Mouse (Mus musculus) forebrain, embryonic 12.5 days (tissue): ENCODE measurements around the gene Dtx4. TPM values are rescaled to one million over a fixed set of nuclear protein-coding genes. Genes with fewer than 3 reads are reported as not detected.

Source experiments
- ATAC-seq: fragments of 200-750 bp; cut with Nextera tagmentation; 2 replicates; pipeline ENCODE4 v1.8.0; 2017; ENCODE audit warnings: moderate TSS enrichment; ENCODE audit not compliant: low FRiP score
- H3K27ac ChIP-seq: fragments of 300-500 bp; sonication (generic); 2 replicates; pipeline ENCODE4 v1.5.1; 2016; ENCODE audit warnings: mild to moderate bottlenecking
- H3K27me3 ChIP-seq: fragments of 300-500 bp; sonication (generic); 2 replicates; pipeline ENCODE4 v1.6.1; 2016; ENCODE audit warnings: mild to moderate bottlenecking
- H3K36me3 ChIP-seq: fragments of 300-500 bp; sonication (generic); replicated peaks from 2 replicates; pipeline ENCODE4 v1.6.1; 2016; ENCODE audit warnings: mild to moderate bottlenecking
- H3K4me1 ChIP-seq: fragments of 300-500 bp; sonication (generic); 2 replicates; pipeline ENCODE4 v1.6.1; 2016
- H3K4me2 ChIP-seq: fragments of 300-500 bp; sonication (generic); 2 replicates; pipeline ENCODE4 v1.6.1; 2016; ENCODE audit warnings: mild to moderate bottlenecking, moderate library complexity
- H3K4me3 ChIP-seq: fragments of 300-500 bp; sonication (generic); replicated peaks from 2 replicates; pipeline ENCODE4 v1.5.1; 2016; ENCODE audit warnings: mild to moderate bottlenecking
- H3K9ac ChIP-seq: fragments of 300-500 bp; sonication (generic); 2 replicates; pipeline ENCODE4 v1.6.1; 2016; ENCODE audit warnings: mild to moderate bottlenecking
- H3K9me3 ChIP-seq: fragments of 300-500 bp; sonication (generic); 2 replicates; pipeline ENCODE4 v1.6.1; 2016
- WGBS: fragments of 180-500 bp; shearing (Covaris S2); methylation state at CpG from one replicate; pipeline ENCODE4 v1.1.7; 2016; 5-methylcytosine and 5-hydroxymethylcytosine counted together
- polyA plus RNA-seq: library from polyadenylated mRNA; unstranded; fragments of >200 nt; fragmentation: Nextera tagmentation; extraction: Ambion mirVana; gene quantifications from 2 replicates; pipeline ENCODE4 v1.2.1, GENCODE M21; 2016

The Dtx4 gene
- polyA plus RNA-seq, 1 experiment from 2014 or later, result 34.2 TPM

DNA sequence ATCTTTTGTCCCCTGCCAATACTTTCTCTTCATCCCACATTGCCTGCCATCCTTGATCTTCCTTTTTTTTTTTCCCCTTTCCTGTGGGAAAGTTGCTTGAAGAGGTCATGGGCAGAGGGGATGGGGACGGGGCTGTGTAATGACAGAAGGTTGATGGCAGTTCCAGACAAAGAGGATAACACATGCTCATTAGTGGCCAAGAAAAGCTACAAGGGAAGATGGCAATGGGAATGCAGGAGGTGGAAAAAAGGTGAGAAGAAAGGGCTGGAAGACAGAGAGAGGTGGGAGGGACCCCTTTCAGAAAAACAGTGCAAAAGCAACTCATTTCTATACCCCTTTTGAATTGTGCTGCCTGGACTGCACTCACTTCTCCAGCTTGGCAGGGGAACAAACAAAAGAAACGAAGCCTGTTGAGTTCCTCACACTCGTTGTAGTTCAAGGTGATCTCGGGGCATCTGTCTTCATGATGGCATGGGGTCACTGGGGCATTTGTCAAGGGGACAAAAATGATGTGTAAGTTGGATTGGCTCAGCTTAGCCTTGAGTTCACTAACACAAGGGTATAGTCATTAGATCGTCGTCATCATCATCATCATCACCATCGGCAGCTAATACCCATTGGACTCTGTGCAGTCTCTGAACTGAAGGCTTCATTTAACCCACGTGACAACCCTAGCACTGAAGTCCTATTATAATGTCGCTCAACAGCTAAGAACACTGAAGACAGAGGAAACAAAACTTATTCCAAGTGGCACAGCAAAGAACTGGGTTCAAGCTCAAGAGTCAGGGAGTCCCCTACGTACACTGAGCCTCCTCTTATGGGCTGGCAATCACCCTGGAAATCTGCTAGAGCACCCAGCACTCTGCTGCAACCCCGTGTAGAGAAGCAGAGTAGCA lies 11.3 kb downstream of the Dtx4 start:
- peak; percentile 27 for ATAC-seq
- H3K4me1 ChIP-seq, result peaks cover 77% of the 10 kb centered on the region
- no peaks in the 10 kb centered on the region for H3K27me3 ChIP-seq
- H3K9ac ChIP-seq, result no peak overlapping the region
- H3K27ac ChIP-seq, result peak overlapping the region; percentile 88
- no peaks in the 10 kb centered on the region for H3K9me3 ChIP-seq
- H3K36me3 ChIP-seq, result peaks cover 44% of the 10 kb centered on the region
- WGBS, result 24% methylated on average over 11 of the region's 11 CpGs
- H3K4me3 ChIP-seq, result no peak overlapping the region
- peak overlapping the region; percentile 26; the same call in 1 of the 2 replicates for H3K4me2 ChIP-seq

GRCm38 (mm10) chr19:12488969-12489674 lies 12.1 kb downstream of the Dtx4 start:
- H3K4me1 ChIP-seq, result peaks cover 71% of the 10 kb centered on the region
- peak overlapping the region; percentile 26 for H3K4me2 ChIP-seq
- H3K9ac ChIP-seq, result no peak overlapping the region
- peak; percentile 89 for ATAC-seq
- peaks cover 49% of the 10 kb centered on the region for H3K36me3 ChIP-seq
- H3K4me3 ChIP-seq, result no peak overlapping the region
- 1% methylated on average over 8 of the region's 8 CpGs for WGBS
- H3K27ac ChIP-seq, result peak overlapping the region; percentile 88
- H3K27me3 ChIP-seq, result no peaks in the 10 kb centered on the region
- H3K9me3 ChIP-seq, result no peaks in the 10 kb centered on the region

- H3K36me3 ChIP-seq, result peaks cover 55% of the 10 kb centered on the region
- H3K27ac ChIP-seq, result peak overlapping the region; percentile 88
- no peaks in the 10 kb centered on the region for H3K27me3 ChIP-seq
- peaks cover 64% of the 10 kb centered on the region for H3K4me1 ChIP-seq
- H3K9me3 ChIP-seq, result no peaks in the 10 kb centered on the region
- 6% methylated on average over 9 of the region's 9 CpGs for WGBS
- H3K4me3 ChIP-seq, result no peak overlapping the region
- H3K4me2 ChIP-seq, result peak overlapping the region; percentile 26
- peak; percentile 14 for ATAC-seq
- no peak overlapping the region for H3K9ac ChIP-seq
Observed at GRCm38 (mm10) chr19:12488205-12488966, 12.9 kb downstream of the Dtx4 start.

DNA sequence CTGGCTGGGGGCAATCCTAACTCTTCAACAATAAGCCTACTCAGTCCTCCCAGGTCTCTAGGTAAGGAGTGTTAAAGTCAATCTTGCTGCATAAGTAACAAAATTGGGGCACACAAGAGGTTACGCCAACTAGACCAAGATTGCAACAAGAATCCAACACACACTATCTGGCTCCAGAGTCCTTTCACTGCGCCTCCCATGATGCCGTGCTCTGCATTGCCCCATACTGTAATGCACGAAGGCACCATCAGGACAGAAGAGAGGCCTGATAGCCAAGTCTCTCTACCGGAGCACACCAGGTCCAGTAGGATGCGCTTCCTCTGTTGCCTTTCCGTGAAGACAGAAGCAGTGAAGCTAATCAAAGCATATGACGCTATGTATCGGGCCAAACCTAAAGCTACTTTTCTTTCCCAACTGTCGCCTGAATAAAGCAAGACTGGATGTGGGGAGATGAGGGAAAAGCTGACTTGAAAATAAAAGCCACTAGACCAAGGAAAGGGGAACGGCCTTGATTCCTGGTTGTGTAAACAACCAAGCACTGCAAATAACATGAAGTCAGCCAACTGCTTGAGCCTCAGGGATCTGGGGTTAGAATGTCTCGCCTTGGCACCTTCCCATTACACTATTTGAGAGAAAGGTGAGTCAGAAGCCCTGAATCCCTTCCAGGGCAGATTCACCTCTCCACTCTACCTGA lies 13.6 kb downstream of the Dtx4 start:
- Histone ChIP-seq H3K4me2 (no peak overlapping the region), H3K36me3 (peaks cover 62% of the 10 kb centered on the region), H3K9ac (no peak overlapping the region), H3K4me3 (no peak overlapping the region), H3K9me3 (no peaks in the 10 kb centered on the region), H3K27me3 (no peaks in the 10 kb centered on the region), H3K4me1 (peaks cover 59% of the 10 kb centered on the region), H3K27ac (peak overlapping the region; percentile 88)
- ATAC-seq, result no peak
- 86% methylated on average over 12 of the region's 12 CpGs for WGBS

DNA sequence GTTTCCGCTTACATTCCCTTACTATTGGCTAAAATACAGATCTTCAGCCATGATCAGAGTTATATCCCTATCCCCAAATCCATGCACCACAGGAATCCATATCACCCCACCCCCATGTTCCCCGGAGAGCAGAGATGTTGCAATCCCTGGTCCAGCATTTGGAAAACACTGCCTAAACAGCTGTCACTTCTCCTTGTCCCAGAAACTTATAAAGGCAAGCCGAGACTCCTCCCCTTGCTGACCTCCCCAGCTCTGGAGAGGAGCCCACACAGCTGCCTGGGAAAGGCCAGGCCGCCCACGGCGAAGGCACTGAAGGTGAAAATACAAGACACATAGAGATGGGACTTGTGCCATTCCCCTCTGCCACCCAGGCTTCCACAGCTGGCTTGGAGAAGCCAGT lies 14.4 kb downstream of the Dtx4 start:
- Histone ChIP-seq H3K4me3 (no peak overlapping the region), H3K27ac (no peak overlapping the region), H3K4me1 (peaks cover 51% of the 10 kb centered on the region), H3K27me3 (no peaks in the 10 kb centered on the region), H3K9me3 (no peaks in the 10 kb centered on the region), H3K36me3 (peaks cover 63% of the 10 kb centered on the region), H3K9ac (no peak overlapping the region), H3K4me2 (no peak overlapping the region)
- no peak for ATAC-seq
- 87% methylated on average over 6 of the region's 6 CpGs for WGBS

DNA sequence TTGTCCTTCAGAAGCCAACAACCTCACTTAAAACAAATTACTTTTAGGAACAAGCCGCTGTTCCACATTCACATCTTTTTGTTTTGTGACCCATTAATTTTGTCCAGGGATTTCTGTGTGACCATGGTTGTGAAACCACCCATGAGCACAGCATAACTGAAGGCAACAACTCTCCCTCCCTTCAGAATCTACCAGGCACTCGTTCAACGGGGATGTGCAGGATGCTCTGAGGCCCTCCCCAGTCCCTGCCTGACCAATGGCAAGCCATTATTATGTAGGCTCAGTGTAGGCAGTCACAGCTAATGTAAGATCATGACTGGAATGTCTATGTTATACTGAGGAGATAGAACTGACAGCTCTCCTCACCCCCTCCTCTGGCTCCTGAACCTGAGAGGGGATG lies 15.6 kb downstream of the Dtx4 start:
- H3K4me3 ChIP-seq, result no peak overlapping the region
- H3K9ac ChIP-seq, result no peak overlapping the region
- H3K36me3 ChIP-seq, result peaks cover 63% of the 10 kb centered on the region
- no peaks in the 10 kb centered on the region for H3K27me3 ChIP-seq
- no peak overlapping the region for H3K27ac ChIP-seq
- peaks cover 39% of the 10 kb centered on the region for H3K4me1 ChIP-seq
- no peaks in the 10 kb centered on the region for H3K9me3 ChIP-seq
- no peak for ATAC-seq
- WGBS, result 78% methylated on average over 3 of the region's 3 CpGs
- no peak overlapping the region for H3K4me2 ChIP-seq

DNA sequence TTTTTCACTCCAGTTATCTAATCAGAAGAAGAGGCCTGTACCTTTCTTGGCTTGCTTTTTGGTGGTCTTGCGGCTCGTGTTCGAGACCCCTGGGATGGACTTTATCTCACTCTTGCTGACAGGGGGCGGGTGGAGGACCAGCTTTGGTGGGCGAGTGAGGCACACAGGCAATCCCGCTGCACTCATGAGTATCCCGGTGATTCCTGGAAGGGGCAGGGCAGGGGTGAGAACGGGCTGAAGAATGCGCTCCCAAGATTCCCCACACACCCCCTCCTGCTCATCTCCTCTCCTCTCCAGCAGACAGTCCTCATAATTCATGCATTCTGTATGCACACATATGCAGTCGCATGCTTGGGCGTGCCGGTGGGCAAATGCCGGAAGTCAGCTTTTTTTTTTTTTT lies 16.0 kb downstream of the Dtx4 start:
- Histone ChIP-seq H3K4me3 (no peak overlapping the region), H3K4me2 (no peak overlapping the region), H3K9me3 (no peaks in the 10 kb centered on the region), H3K36me3 (peaks cover 62% of the 10 kb centered on the region), H3K4me1 (peaks cover 35% of the 10 kb centered on the region), H3K9ac (no peak overlapping the region), H3K27me3 (no peaks in the 10 kb centered on the region), H3K27ac (no peak overlapping the region)
- ATAC-seq, result no peak
- 90% methylated on average over 13 of the region's 13 CpGs for WGBS

DNA sequence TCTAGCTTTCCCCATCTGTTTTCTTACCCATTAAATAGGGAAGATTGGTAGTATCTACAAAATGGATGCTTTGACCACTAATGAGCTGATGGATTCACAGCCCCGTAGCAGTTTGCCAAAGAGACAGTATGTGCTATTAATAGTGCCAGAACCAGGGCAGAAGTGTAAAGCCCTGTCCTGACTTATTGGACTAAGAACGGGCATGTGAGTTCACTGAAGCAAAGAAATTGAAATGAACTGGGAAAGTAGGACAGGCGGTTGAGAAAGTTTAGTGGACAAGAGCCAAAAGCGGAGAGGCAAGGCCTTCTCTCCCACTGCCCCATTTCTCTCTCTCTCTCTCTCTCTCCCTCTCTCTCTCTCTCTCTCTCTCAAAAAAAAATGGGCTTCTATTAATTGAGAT lies 17.0 kb downstream of the Dtx4 start:
- no peaks in the 10 kb centered on the region for H3K27me3 ChIP-seq
- no peak overlapping the region for H3K4me2 ChIP-seq
- no peak overlapping the region for H3K4me3 ChIP-seq
- no peaks in the 10 kb centered on the region for H3K9me3 ChIP-seq
- 88% methylated on average over 4 of the region's 4 CpGs for WGBS
- peaks cover 25% of the 10 kb centered on the region for H3K4me1 ChIP-seq
- peaks cover 69% of the 10 kb centered on the region for H3K36me3 ChIP-seq
- no peak overlapping the region for H3K27ac ChIP-seq
- ATAC-seq, result no peak
- H3K9ac ChIP-seq, result no peak overlapping the region

DNA sequence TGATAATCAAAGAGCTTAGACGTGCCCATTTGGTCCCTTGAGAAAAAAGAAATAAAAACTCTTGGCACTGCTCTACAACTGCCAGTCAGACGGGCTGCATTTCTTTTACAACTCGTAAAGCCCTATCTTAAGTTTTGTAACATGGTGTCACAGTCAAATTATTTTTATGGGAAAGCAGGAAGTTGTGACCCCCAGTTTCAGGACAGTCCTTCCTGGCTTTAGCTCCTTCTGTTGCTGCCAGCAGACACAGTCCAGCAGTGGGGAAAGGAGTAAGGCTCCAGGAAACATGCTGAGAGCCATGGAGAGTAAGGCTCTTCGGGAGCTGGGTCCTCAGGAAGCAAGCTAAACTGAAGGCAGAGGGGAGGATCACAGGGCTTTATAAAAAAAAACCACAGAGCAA lies 17.5 kb downstream of the Dtx4 start:
- WGBS, result 92% methylated on average over 4 of the region's 4 CpGs
- no peak for ATAC-seq
- no peaks in the 10 kb centered on the region for H3K27me3 ChIP-seq
- H3K36me3 ChIP-seq, result peaks cover 73% of the 10 kb centered on the region
- H3K27ac ChIP-seq, result no peak overlapping the region
- no peaks in the 10 kb centered on the region for H3K9me3 ChIP-seq
- H3K4me3 ChIP-seq, result no peak overlapping the region
- H3K4me2 ChIP-seq, result no peak overlapping the region
- H3K4me1 ChIP-seq, result peaks cover 20% of the 10 kb centered on the region
- no peak overlapping the region for H3K9ac ChIP-seq

GRCm38 (mm10) chr19:12478369-12478768 lies 22.9 kb downstream of the Dtx4 start:
- Histone ChIP-seq H3K4me3 (no peak overlapping the region), H3K9me3 (no peaks in the 10 kb centered on the region), H3K4me1 (no peaks in the 10 kb centered on the region), H3K27ac (no peak overlapping the region), H3K9ac (no peak overlapping the region), H3K36me3 (peaks cover 82% of the 10 kb centered on the region), H3K27me3 (no peaks in the 10 kb centered on the region), H3K4me2 (no peak overlapping the region)
- WGBS, result 94% methylated on average over 6 of the region's 6 CpGs
- ATAC-seq, result no peak

DNA sequence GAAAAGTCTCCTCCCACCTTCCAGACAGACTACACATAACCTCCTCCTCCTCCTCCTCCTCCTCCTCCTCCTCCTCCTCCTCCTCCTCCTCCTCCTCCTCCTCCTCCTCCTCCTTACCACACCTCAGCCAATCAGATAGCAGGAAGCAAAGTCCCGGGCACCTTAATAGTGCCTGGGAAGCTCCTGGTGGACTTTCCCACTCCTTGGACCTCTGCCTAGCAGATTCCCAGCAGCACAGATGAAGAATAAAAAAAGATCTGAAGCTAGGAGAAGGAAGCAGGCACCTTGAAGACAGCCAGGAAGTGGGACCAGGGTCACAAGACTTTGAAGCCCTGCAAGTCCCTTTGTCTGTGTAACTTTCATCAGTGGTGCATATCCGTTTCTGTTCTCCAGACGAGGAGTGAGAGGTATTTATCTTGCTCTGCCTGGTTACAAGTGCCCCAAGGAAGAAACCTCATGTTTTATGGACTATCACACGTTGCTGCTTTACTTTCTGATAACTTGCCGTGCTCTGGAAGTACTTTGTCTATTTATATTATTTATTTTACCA lies 24.5 kb downstream of the Dtx4 start:
- H3K4me1 ChIP-seq, result no peaks in the 10 kb centered on the region
- H3K4me2 ChIP-seq, result no peak overlapping the region
- no peak overlapping the region for H3K27ac ChIP-seq
- no peak overlapping the region for H3K4me3 ChIP-seq
- no peaks in the 10 kb centered on the region for H3K27me3 ChIP-seq
- ATAC-seq, result no peak
- 77% methylated on average over 5 of the region's 5 CpGs for WGBS
- no peaks in the 10 kb centered on the region for H3K9me3 ChIP-seq
- H3K9ac ChIP-seq, result no peak overlapping the region
- peaks cover 80% of the 10 kb centered on the region for H3K36me3 ChIP-seq
